Mouse (Mus musculus): ENCODE data around the gene Brd3. TPM values are rescaled to one million over a fixed set of nuclear protein-coding genes. Genes with fewer than 3 reads are reported as not detected.

Brd3 gene
- total and polyA plus RNA-seq, 3 experiments: 10.7 to 46.9 (median 38.7) TPM

DNA sequence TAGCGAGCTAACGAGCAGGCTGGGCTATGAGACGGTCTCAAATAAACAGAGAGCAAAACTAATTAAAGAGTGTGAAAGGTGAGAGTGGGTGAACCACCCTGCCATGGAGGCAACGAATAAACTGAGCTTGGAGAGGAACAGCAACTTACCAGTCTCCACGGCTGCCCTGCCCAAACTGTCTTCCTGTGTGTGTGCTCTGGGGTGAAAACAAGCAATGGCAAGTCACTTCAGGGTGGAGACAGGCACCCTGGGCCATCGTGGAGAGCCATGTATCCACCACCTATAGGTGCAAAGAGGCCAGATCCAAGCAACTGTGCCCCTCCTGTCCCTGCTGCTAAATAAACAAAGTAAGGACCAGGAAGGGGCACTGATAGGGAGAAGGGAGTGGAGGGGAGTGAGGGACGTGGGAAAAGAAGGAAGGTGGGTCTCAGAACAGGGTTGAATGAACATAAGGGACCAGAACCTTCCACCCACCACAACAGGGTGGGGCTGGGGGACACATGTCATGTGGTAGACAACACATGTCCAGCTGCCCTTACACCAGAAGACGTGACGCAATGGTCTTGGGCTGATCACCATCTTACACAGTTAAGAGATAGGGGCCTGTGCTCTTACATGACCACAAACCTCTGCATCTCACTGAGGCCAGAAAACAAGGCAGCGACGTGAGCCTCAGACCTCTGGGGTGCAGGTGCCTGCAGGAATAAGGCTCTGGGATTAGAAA, 92.2 kb downstream of the Brd3 start:
- TF ChIP-seq HCFC1 (IDR thresholded peaks at IDR 0.05; ENCODE audit: low read depth, low read length) (no peak), KAT2A (conservative IDR thresholded peaks at IDR 0.05; ENCODE audit: low read depth, low read length) (no peak), POLR2AphosphoS2 (IDR thresholded peaks at IDR 0.05; ENCODE audit: low read length) (no peak)
- no peak overlapping the region for H3K9ac ChIP-seq (ENCODE audit: control insufficient read depth, low read depth, low read length, poor library complexity, severe bottlenecking)
- DNase-seq (ENCODE audit: low read depth, low spot score): no peak
- H3K9me3 ChIP-seq (replicated peaks; ENCODE audit: insufficient read depth, low read length): no peaks in the 10 kb centered on the region
- H3K27ac ChIP-seq (ENCODE audit: control insufficient read depth, low read depth, low read length): no peak overlapping the region
- no peaks in the 10 kb centered on the region for H3K79me2 ChIP-seq (ENCODE audit: control insufficient read depth, insufficient read depth, low read length, poor library complexity)
- no peak overlapping the region for H3K4me3 ChIP-seq (ENCODE audit: control insufficient read depth in 1 of 2, insufficient read depth in 1 of 2, low read depth in 2 of 2, low read length in 2 of 2)
- peaks cover 5 to 25% of the 10 kb centered on the region in 2 experiments for H3K4me1 ChIP-seq (ENCODE audit: control insufficient read depth in 1 of 2, insufficient read depth in 2 of 2, low read length in 2 of 2)
- peaks cover 0 to 3% of the 10 kb centered on the region in 2 experiments; a peak in 2 of 4 replicates for H3K36me3 ChIP-seq (ENCODE audit: control insufficient read depth in 1 of 2, insufficient read depth in 2 of 2, low read length in 2 of 2)
- no peaks in the 10 kb centered on the region for H3K27me3 ChIP-seq (ENCODE audit: control insufficient read depth in 1 of 2, insufficient read depth in 2 of 2, low read length in 2 of 2)

DNA sequence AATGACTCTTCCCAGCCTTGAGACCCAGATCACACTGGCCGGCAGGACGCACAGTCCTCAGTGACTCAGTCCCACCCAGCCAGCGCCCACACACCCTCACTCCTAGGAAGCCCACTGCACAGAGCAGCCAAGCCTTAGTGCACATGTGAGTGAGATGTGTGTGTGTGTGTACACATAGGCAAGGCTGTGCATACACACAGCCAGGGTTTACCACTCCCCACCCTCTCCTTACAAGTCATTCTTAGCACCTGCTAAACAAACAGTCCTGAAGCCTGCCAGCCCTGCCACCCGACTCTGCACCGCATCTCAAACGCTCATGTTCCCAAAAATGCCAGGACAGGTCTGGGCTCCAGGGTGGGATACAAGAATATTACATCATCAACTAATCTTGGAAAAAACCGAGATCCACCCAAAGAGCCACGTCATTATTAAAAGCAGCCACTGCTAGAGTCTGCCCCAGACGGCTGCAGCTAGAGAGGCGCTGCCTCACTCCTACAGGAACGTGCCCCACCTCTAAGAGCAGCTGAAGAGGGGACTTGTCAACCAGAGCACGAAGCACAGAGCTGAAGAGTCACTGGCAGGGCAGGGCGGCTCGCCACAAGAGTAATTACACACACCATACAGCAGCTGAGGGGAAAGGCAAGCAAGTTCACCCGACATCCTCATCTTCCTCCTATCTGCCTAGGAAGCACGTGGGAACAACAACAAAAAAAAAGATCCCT, 93.4 kb downstream of the Brd3 start:
- no peak overlapping the region for H3K27ac ChIP-seq (ENCODE audit: control insufficient read depth, low read depth, low read length)
- no peak for DNase-seq (ENCODE audit: low read depth, low spot score)
- peaks cover 0 to under 1% of the 10 kb centered on the region in 2 experiments; a peak in 2 of 4 replicates for H3K36me3 ChIP-seq (ENCODE audit: control insufficient read depth in 1 of 2, insufficient read depth in 2 of 2, low read length in 2 of 2)
- TF ChIP-seq TCF12 (IDR thresholded peaks at IDR 0.05; ENCODE audit: low read depth, low read length): no peak
- no peak for TF ChIP-seq USF2 (IDR thresholded peaks at IDR 0.05; ENCODE audit: borderline replicate concordance in 1 of 2, insufficient read depth in 1 of 2, low read depth in 1 of 2, low read length in 2 of 2)
- TF ChIP-seq MEF2A (IDR thresholded peaks at IDR 0.05; ENCODE audit: extremely low read depth, insufficient replicate concordance, low read depth, low read length, poor library complexity, severe bottlenecking): no peak
- no peak for TF ChIP-seq RCOR1 (IDR thresholded peaks at IDR 0.05; ENCODE audit: low read depth, low read length)
- no peak for TF ChIP-seq RAD21 (IDR thresholded peaks at IDR 0.05; ENCODE audit: low read depth, low read length)
- TF ChIP-seq ZKSCAN1 (IDR thresholded peaks at IDR 0.05; ENCODE audit: low read depth, low read length): no peak
- no peak for TF ChIP-seq BHLHE40 (IDR thresholded peaks at IDR 0.05; ENCODE audit: borderline replicate concordance, low read depth, low read length)
- TF ChIP-seq MYB (IDR thresholded peaks at IDR 0.05; ENCODE audit: low read depth, low read length): no peak
- no peak for TF ChIP-seq NRF1 (IDR thresholded peaks at IDR 0.05; ENCODE audit: insufficient read depth, low read depth, low read length, poor library complexity, severe bottlenecking)
- TF ChIP-seq ZMIZ1 (IDR thresholded peaks at IDR 0.05; ENCODE audit: low read depth, low read length): no peak
- no peaks in the 10 kb centered on the region for H3K27me3 ChIP-seq (ENCODE audit: control insufficient read depth in 1 of 2, insufficient read depth in 2 of 2, low read length in 2 of 2)
- no peaks in the 10 kb centered on the region for H3K79me2 ChIP-seq (ENCODE audit: control insufficient read depth, insufficient read depth, low read length, poor library complexity)
- H3K9ac ChIP-seq (ENCODE audit: control insufficient read depth, low read depth, low read length, poor library complexity, severe bottlenecking): no peak overlapping the region
- no peak overlapping the region for H3K4me3 ChIP-seq (ENCODE audit: control insufficient read depth in 1 of 2, insufficient read depth in 1 of 2, low read depth in 2 of 2, low read length in 2 of 2)
- H3K4me1 ChIP-seq (ENCODE audit: control insufficient read depth in 1 of 2, insufficient read depth in 2 of 2, low read length in 2 of 2): peaks cover 5 to 22% of the 10 kb centered on the region in 2 experiments
- H3K9me3 ChIP-seq (replicated peaks; ENCODE audit: insufficient read depth, low read length): no peaks in the 10 kb centered on the region

Measured in MEL (cell line).